Mouse (Mus musculus) G1E (cell line): ENCODE data around the gene Msx2. TPM values are rescaled to one million over a fixed set of nuclear protein-coding genes. Genes with fewer than 3 reads are reported as not detected.

Source experiments
- ATAC-seq: 2 replicates; pipeline ENCODE4 v1.8.0; 2016; ENCODE audit warnings: mild to moderate bottlenecking; ENCODE audit not compliant: insufficient number of reproducible peaks, poor library complexity, low FRiP score, severe bottlenecking; ENCODE audit errors: extremely low read depth
- DNase-seq: peaks from one replicate; pipeline ENCODE4 v3.0.0; 2012; ENCODE audit warnings: low spot score
- H3K27me3 ChIP-seq: 2 replicates; pipeline ENCODE4 v1.6.1; 2012; ENCODE audit warnings: mild to moderate bottlenecking, low read length, inconsistent platforms; ENCODE audit not compliant: insufficient read depth
- H3K36me3 ChIP-seq: replicated peaks from 2 replicates; pipeline ENCODE3; 2012; ENCODE audit warnings: mild to moderate bottlenecking, inconsistent platforms
- H3K4me1 ChIP-seq: 2 replicates; pipeline ENCODE4 v1.6.1; 2012; ENCODE audit warnings: low read depth, low read length, inconsistent platforms, mixed read lengths; ENCODE audit not compliant: insufficient read depth
- H3K4me3 ChIP-seq: 2 replicates; pipeline ENCODE4 v1.5.1; 2012; ENCODE audit warnings: low read depth, mild to moderate bottlenecking, inconsistent platforms, low read length, moderate library complexity, mixed read lengths
- H3K9me3 ChIP-seq: replicated peaks from 2 replicates; pipeline ENCODE4 v1.6.1; 2012; ENCODE audit warnings: inconsistent platforms
- CTCF ChIP-seq: IDR thresholded peaks from 2 replicates; pipeline ENCODE4 v1.5.1; 2012; ENCODE audit warnings: low read depth, low read length, inconsistent platforms, mixed read lengths
- GATA1 ChIP-seq: IDR thresholded peaks from 2 replicates; pipeline ENCODE4 v1.6.1; 2012; ENCODE audit warnings: borderline replicate concordance, low read length, inconsistent platforms, mixed read lengths
- GATA2 ChIP-seq: IDR thresholded peaks from 2 replicates; pipeline ENCODE4 v1.6.1; 2012; ENCODE audit warnings: low read depth, low read length, inconsistent platforms, borderline replicate concordance
- POLR2AphosphoS5 ChIP-seq: IDR thresholded peaks from 2 replicates; pipeline ENCODE4 v1.6.1; 2012; ENCODE audit warnings: low read depth, low read length, inconsistent platforms; ENCODE audit not compliant: insufficient replicate concordance
- TAL1 ChIP-seq: conservative IDR thresholded peaks from 2 replicates; pipeline ENCODE4 v1.6.1; 2012; ENCODE audit warnings: low read depth, low read length, inconsistent platforms, mixed read lengths
- polyA plus RNA-seq: library from polyadenylated mRNA; stranded (reverse); fragments of >175 nt; gene quantifications from 2 replicates; pipeline ENCODE4 v1.2.3, GENCODE M21; 2012
- total RNA-seq, 2 experiments: library from RNA; stranded (forward) in 1 of 2; stranded (reverse) in 1 of 2; fragments of 200-1000 nt in 1 of 2; fragments of >200 nt in 1 of 2; fragmentation: Nextera tagmentation in 1 of 2; gene quantifications; 2 replicates each; pipeline ENCODE4 v1.2.3; 2014 to 2017

Msx2 gene
- total RNA-seq (2014; fragmentation: Nextera tagmentation) = not detected in 2 replicates
- total RNA-seq (2017) = 0.27 TPM in 1 of 2 replicates, not detected in the other
- not detected in 2 replicates for polyA plus RNA-seq

DNA sequence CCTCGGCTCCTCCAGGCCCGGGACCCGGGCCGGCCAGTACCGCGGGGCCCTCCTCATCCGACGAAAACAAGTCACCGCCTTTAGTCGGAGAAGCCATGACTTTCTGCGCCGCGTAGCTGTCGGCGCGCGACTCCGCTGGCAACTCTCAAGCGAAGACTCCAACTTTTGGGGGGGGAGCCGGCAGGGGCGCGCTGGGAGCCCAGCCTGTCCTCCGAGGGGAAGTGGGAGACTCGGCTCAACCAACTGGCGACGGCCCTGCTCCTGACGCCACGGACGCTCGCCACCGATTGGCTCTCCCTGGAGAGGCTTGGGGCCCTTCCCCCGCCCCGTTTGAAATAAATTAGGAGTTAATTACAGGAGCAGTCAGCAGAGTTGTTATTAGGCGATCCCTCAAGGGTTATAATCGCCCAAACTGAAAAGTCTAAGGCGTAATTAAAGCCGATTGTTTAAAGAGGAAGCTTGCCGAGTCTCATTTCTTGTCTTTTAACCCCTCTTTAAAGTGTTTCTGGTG is at the start of gene Msx2:
Gene Msx2 (minus strand): TSS at position 461 of the 511 bp plus-strand sequence.
- H3K4me3 ChIP-seq = peak within 1 kb of the TSS; percentile 16; the same call in 1 of the 2 replicates

DNA sequence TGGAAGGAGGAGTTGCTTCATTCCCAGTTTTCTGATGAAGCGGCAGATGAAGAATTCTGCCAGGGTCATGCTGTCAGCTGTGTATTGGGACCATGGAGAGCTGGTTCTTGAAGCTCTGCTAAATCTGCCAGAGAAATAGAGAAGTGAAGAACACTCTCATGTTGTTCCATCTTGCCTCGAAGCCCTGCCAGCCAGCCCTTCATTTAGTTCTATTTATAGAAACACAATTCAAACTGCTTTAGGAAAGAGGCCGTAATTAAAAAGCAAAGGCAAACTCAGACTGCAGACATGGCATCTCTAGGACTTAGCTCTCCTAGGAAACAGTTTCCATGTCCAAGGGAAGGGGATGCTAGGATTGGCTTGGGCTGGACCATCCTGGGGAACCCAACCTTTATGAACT is 48.6 kb upstream of the Msx2 start:
- Histone ChIP-seq H3K27me3 (no peaks in the 10 kb centered on the region), H3K9me3 (peaks cover 66% of the 10 kb centered on the region), H3K36me3 (no peaks in the 10 kb centered on the region), H3K4me1 (no peaks in the 10 kb centered on the region), H3K4me3 (no peak overlapping the region)
- TF ChIP-seq CTCF = no peak
- TF ChIP-seq TAL1 = no peak
- no peak for TF ChIP-seq GATA2
- TF ChIP-seq POLR2AphosphoS5 = no peak
- TF ChIP-seq GATA1 = no peak
- DNase-seq = no peak
- ATAC-seq = no peak

More for the DNA sequence above, at the start of gene Msx2:
- Histone ChIP-seq H3K9me3 (peaks cover 54% of the 10 kb centered on the region), H3K27me3 (no peaks in the 10 kb centered on the region), H3K36me3 (no peaks in the 10 kb centered on the region), H3K4me1 (no peaks in the 10 kb centered on the region)
- DNase-seq = no peak
- ATAC-seq = no peak
- no peak for TF ChIP-seq GATA2
- no peak for TF ChIP-seq POLR2AphosphoS5
- TF ChIP-seq TAL1 = no peak

DNA sequence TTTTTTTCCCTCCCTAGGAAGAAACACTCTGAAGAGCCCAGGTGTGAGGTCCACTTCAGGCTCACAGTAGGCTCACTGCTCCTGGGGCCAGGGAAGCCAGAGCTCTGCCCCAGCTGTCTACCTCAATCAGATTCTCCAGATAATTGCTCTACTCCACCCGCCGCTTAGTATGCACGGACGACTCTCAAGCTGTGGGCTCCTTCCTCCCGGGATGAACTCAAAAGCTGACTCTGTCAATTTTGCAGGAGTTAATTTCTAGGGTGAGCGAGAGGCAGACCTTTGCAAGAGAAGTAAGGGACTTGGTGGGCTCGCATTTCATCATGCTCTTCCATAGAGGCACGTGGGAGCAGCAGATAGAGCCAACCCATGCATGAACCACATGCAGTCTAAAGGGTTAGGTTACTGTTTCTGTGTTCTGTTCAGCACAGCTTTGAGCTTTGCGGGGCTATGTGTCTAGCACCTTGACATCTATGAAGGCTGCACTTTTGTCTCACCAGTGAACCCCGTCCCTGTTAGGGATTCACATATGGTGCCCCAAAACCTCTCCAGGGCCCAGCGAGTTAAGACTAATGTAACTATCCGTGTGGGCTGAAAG is 47.6 kb upstream of the Msx2 start:
- H3K9me3 ChIP-seq = peaks cover 60% of the 10 kb centered on the region
- H3K36me3 ChIP-seq = no peaks in the 10 kb centered on the region
- TF ChIP-seq POLR2AphosphoS5 (no peak), CTCF (no peak), GATA2 (no peak), GATA1 (no peak), TAL1 (no peak)
- ATAC-seq (no peak), DNase-seq (no peak)
- H3K27me3 ChIP-seq = no peaks in the 10 kb centered on the region
- H3K4me1 ChIP-seq = no peaks in the 10 kb centered on the region
- no peak overlapping the region for H3K4me3 ChIP-seq

DNA sequence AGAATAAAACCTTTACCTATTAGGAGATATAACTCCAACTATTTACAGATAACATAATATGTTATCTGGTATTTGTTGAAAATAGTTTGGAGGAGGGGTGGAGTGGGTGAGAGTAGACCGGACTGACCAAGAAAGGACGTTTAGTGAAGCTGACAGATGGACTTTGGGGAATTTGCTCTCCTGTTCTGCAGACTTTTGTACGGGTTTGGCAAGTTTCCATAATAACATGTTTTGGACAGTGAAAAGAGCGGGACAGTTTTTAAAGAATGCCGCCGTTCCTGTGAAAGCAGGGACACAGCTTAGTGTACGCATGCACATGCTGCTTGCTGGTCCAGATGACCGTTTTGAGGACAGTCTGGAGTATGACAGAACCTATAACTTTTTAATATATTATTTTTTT is 46.9 kb upstream of the Msx2 start:
- no peaks in the 10 kb centered on the region for H3K27me3 ChIP-seq
- no peak for DNase-seq
- H3K4me3 ChIP-seq = no peak overlapping the region
- H3K36me3 ChIP-seq = no peaks in the 10 kb centered on the region
- ATAC-seq = no peak
- H3K9me3 ChIP-seq = peaks cover 55% of the 10 kb centered on the region
- TF ChIP-seq TAL1 (no peak), GATA2 (no peak), POLR2AphosphoS5 (no peak), GATA1 (no peak), CTCF (no peak)
- H3K4me1 ChIP-seq = no peaks in the 10 kb centered on the region

DNA sequence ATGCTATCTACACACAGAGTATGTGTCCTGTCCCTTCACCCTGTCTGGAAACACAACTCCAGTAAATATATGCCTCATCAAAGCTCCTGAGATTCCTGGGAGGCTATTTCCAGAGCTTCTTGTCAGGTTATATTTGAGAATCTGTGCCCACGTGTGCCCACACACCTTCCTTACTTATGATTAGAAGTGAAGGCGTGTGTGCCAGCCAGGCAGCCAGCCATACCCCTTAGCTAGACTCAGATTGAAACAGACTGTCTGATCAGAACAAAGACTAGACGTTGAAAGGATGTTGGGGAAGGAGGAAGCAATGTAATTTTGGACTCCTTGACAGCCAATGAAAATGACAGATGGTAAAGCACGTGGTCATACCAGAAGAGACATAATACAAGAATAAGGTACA is 45.4 kb upstream of the Msx2 start:
- DNase-seq (no peak), ATAC-seq (no peak)
- TF ChIP-seq CTCF = no peak
- no peak for TF ChIP-seq POLR2AphosphoS5
- TF ChIP-seq GATA2 = no peak
- TF ChIP-seq TAL1 = no peak
- no peak for TF ChIP-seq GATA1

DNA sequence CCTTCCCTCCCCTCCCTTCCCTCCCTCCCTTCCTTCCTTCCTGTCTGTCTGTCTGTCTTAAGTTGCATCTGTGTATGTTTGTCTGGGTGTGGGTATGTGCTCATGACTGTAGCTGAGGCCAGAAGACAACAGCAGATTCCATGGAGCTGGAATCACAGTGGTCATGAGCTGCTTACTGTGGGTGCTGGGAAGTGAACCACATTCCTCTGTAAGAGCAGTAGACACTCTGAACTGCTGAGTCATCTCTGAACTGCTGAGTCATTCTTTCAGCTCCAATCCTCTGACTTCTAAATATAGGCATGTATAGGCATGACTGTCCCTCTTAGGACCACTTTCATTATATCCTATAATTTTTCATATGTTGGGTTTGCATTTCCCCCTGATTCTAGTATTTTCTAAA is 41.7 kb upstream of the Msx2 start:
- peaks cover 2% of the 10 kb centered on the region; the same call in 1 of the 2 replicates for H3K4me1 ChIP-seq
- H3K9me3 ChIP-seq = peaks cover 28% of the 10 kb centered on the region
- no peak for ATAC-seq
- DNase-seq = no peak
- no peaks in the 10 kb centered on the region for H3K36me3 ChIP-seq
- no peaks in the 10 kb centered on the region for H3K27me3 ChIP-seq
- H3K4me3 ChIP-seq = no peak overlapping the region
- TF ChIP-seq CTCF = no peak
- no peak for TF ChIP-seq GATA1
- TF ChIP-seq TAL1 = no peak
- no peak for TF ChIP-seq POLR2AphosphoS5
- no peak for TF ChIP-seq GATA2

More for the DNA sequence above, 45.4 kb upstream of the Msx2 start:
- Histone ChIP-seq H3K27me3 (no peaks in the 10 kb centered on the region), H3K4me1 (peaks cover 2% of the 10 kb centered on the region; the same call in 1 of the 2 replicates), H3K9me3 (peaks cover 44% of the 10 kb centered on the region), H3K36me3 (no peaks in the 10 kb centered on the region), H3K4me3 (no peak overlapping the region)
